Mouse (Mus musculus) hindbrain, embryonic 13.5 days (tissue): ENCODE data around the gene Samd1. TPM values are rescaled to one million over a fixed set of nuclear protein-coding genes. Genes with fewer than 3 reads are reported as not detected.

Experiments used
- ATAC-seq: fragments of 200-750 bp; cut with Nextera tagmentation; 2 replicates; pipeline ENCODE4 v1.8.0; 2017; ENCODE audit warnings: moderate TSS enrichment; ENCODE audit not compliant: low FRiP score
- H3K27ac ChIP-seq: fragments of 300-500 bp; sonication (generic); 2 replicates; pipeline ENCODE4 v1.5.1; 2015; ENCODE audit warnings: inconsistent platforms, mild to moderate bottlenecking, moderate library complexity
- H3K27me3 ChIP-seq: fragments of 300-500 bp; sonication (generic); 2 replicates; pipeline ENCODE4 v1.6.1; 2015; ENCODE audit warnings: mild to moderate bottlenecking, inconsistent platforms
- H3K36me3 ChIP-seq: fragments of 300-500 bp; sonication (generic); 2 replicates; pipeline ENCODE4 v1.6.1; 2015; ENCODE audit warnings: mild to moderate bottlenecking, inconsistent platforms
- H3K4me1 ChIP-seq: fragments of 300-500 bp; sonication (generic); replicated peaks from 2 replicates; pipeline ENCODE4 v1.6.1; 2015; ENCODE audit warnings: inconsistent platforms
- H3K4me2 ChIP-seq: fragments of 300-500 bp; sonication (generic); 2 replicates; pipeline ENCODE4 v1.6.1; 2015; ENCODE audit warnings: inconsistent platforms, mild to moderate bottlenecking, moderate library complexity
- H3K4me3 ChIP-seq: fragments of 300-500 bp; sonication (generic); 2 replicates; pipeline ENCODE4 v1.5.1; 2015; ENCODE audit warnings: mild to moderate bottlenecking, inconsistent platforms
- H3K9ac ChIP-seq: fragments of 300-500 bp; sonication (generic); 2 replicates; pipeline ENCODE4 v1.6.1; 2015; ENCODE audit warnings: mild to moderate bottlenecking, inconsistent platforms
- H3K9me3 ChIP-seq: fragments of 300-500 bp; sonication (generic); 2 replicates; pipeline ENCODE4 v1.6.1; 2016; ENCODE audit warnings: inconsistent platforms
- whole genome bisulfite sequencing: fragments of 180-500 bp; shearing (Covaris S2); methylation state at CpG from one replicate; pipeline ENCODE4 v1.1.7; 2015; 5-methylcytosine and 5-hydroxymethylcytosine counted together
- polyA plus RNA-seq: library from polyadenylated mRNA; unstranded; fragments of >200 nt; fragmentation: Nextera tagmentation; extraction: Ambion mirVana; gene quantifications from 2 replicates; pipeline ENCODE4 v1.2.1, GENCODE M21; 2015

Samd1 gene
- 8.2 and 9.3 TPM in 2 replicates for polyA plus RNA-seq

- 2% methylated on average over 39 of the region's 112 CpGs for WGBS
Observed at GRCm38 (mm10) chr8:83997511-83998141, at the start of gene Samd1. Gene Samd1 (plus strand): TSS chr8:83997672.

GRCm38 (mm10) chr8:83954749-83955105 lies 42.7 kb upstream of the Samd1 start:
- WGBS, result under 1% methylated on average over 14 of the region's 14 CpGs
- peak overlapping the region; percentile 68 for H3K9ac ChIP-seq
- ATAC-seq, result no peak
- H3K27ac ChIP-seq, result peak overlapping the region; percentile 74
- H3K36me3 ChIP-seq, result no peaks in the 10 kb centered on the region
- peak overlapping the region; percentile 58 for H3K4me3 ChIP-seq
- H3K4me2 ChIP-seq, result peak overlapping the region; percentile 61
- H3K9me3 ChIP-seq, result no peaks in the 10 kb centered on the region
- H3K27me3 ChIP-seq, result no peaks in the 10 kb centered on the region
- H3K4me1 ChIP-seq, result peaks cover 19% of the 10 kb centered on the region

More at GRCm38 (mm10) chr8:83997511-83998141, at the start of gene Samd1:
- Histone ChIP-seq H3K27ac (peak within 1 kb of the TSS; percentile 97), H3K4me1 (peaks cover 35% of the 10 kb centered on the region), H3K36me3 (peaks cover 28% of the 10 kb centered on the region), H3K4me2 (peak within 1 kb of the TSS; percentile 79), H3K27me3 (peaks cover 31% of the 10 kb centered on the region), H3K4me3 (peak within 1 kb of the TSS; percentile 76), H3K9ac (peak within 1 kb of the TSS; percentile 90), H3K9me3 (no peaks in the 10 kb centered on the region)
- peak; percentile 11; the same call in 1 of the 2 replicates for ATAC-seq

- 0% methylated on average over 75 of the region's 75 CpGs for WGBS
- H3K4me2 ChIP-seq, result peak within 1 kb of the TSS; percentile 97
Observed at GRCm38 (mm10) chr8:83955106-83955957, 42.1 kb upstream of the Samd1 start, which contains the start of the genes Gm10644 and Asf1b. Gene Gm10644 (minus strand): TSS chr8:83955205. Gene Asf1b (plus strand): TSS chr8:83955507.

GRCm38 (mm10) chr8:83955958-83956218 lies 41.6 kb upstream of the Samd1 start:
- Histone ChIP-seq H3K4me1 (peaks cover 19% of the 10 kb centered on the region), H3K4me3 (peak overlapping the region; percentile 58), H3K4me2 (peak overlapping the region; percentile 97), H3K9me3 (no peaks in the 10 kb centered on the region), H3K27ac (no peak overlapping the region), H3K36me3 (no peaks in the 10 kb centered on the region), H3K27me3 (no peaks in the 10 kb centered on the region), H3K9ac (peak overlapping the region; percentile 66)
- no peak for ATAC-seq
- 2% methylated on average over 15 of the region's 15 CpGs for WGBS

More at GRCm38 (mm10) chr8:83955106-83955957, 42.1 kb upstream of the Samd1 start, which contains the start of the genes Gm10644 and Asf1b:
- no peaks in the 10 kb centered on the region for H3K36me3 ChIP-seq
- H3K27ac ChIP-seq, result peak within 1 kb of the TSS; percentile 74
- H3K27me3 ChIP-seq, result no peaks in the 10 kb centered on the region
- peak within 1 kb of the TSS; percentile 68 for H3K9ac ChIP-seq
- H3K4me3 ChIP-seq, result peak within 1 kb of the TSS; percentile 58
- peaks cover 19% of the 10 kb centered on the region for H3K4me1 ChIP-seq
- peak; percentile 100 for ATAC-seq
- H3K9me3 ChIP-seq, result no peaks in the 10 kb centered on the region

- H3K9me3 ChIP-seq, result no peaks in the 10 kb centered on the region
- H3K27ac ChIP-seq, result no peak overlapping the region
- 27% methylated on average over 1 of the region's 1 CpGs for WGBS
- H3K9ac ChIP-seq, result no peak overlapping the region
- no peak for ATAC-seq
- H3K36me3 ChIP-seq, result no peaks in the 10 kb centered on the region
- no peaks in the 10 kb centered on the region for H3K27me3 ChIP-seq
- peaks cover 19% of the 10 kb centered on the region for H3K4me1 ChIP-seq
- H3K4me3 ChIP-seq, result peak overlapping the region; percentile 58
- H3K4me2 ChIP-seq, result peak overlapping the region; percentile 97
Observed at GRCm38 (mm10) chr8:83956789-83957188, 40.7 kb upstream of the Samd1 start.

- no peaks in the 10 kb centered on the region for H3K36me3 ChIP-seq
- no peaks in the 10 kb centered on the region for H3K4me1 ChIP-seq
- no peak overlapping the region for H3K4me2 ChIP-seq
- ATAC-seq, result no peak
- H3K9me3 ChIP-seq, result no peaks in the 10 kb centered on the region
- H3K4me3 ChIP-seq, result no peak overlapping the region
- WGBS, result 92% methylated on average over 5 of the region's 5 CpGs
- no peak overlapping the region for H3K27ac ChIP-seq
- no peak overlapping the region for H3K9ac ChIP-seq
- H3K27me3 ChIP-seq, result no peaks in the 10 kb centered on the region
Observed at GRCm38 (mm10) chr8:83964015-83964765, 33.3 kb upstream of the Samd1 start.

GRCm38 (mm10) chr8:83967701-83968100 lies 29.8 kb upstream of the Samd1 start:
- ATAC-seq, result no peak
- Histone ChIP-seq H3K27ac (no peak overlapping the region), H3K4me1 (peaks cover 6% of the 10 kb centered on the region), H3K4me3 (no peak overlapping the region), H3K36me3 (no peaks in the 10 kb centered on the region), H3K4me2 (no peak overlapping the region), H3K27me3 (no peaks in the 10 kb centered on the region), H3K9ac (no peak overlapping the region), H3K9me3 (no peaks in the 10 kb centered on the region)
- 93% methylated on average over 7 of the region's 7 CpGs for WGBS

- Histone ChIP-seq H3K9ac (no peak overlapping the region), H3K9me3 (no peaks in the 10 kb centered on the region), H3K27me3 (no peaks in the 10 kb centered on the region), H3K4me1 (peaks cover 26% of the 10 kb centered on the region), H3K27ac (no peak overlapping the region), H3K36me3 (no peaks in the 10 kb centered on the region), H3K4me3 (no peak overlapping the region), H3K4me2 (no peak overlapping the region)
- 86% methylated on average over 4 of the region's 4 CpGs for WGBS
- ATAC-seq, result no peak
Observed at GRCm38 (mm10) chr8:83971121-83971520, 26.4 kb upstream of the Samd1 start.

GRCm38 (mm10) chr8:83971661-83972060 lies 25.8 kb upstream of the Samd1 start:
- no peaks in the 10 kb centered on the region for H3K27me3 ChIP-seq
- H3K9me3 ChIP-seq, result no peaks in the 10 kb centered on the region
- peak overlapping the region; percentile 89; the same call in 1 of the 2 replicates for H3K27ac ChIP-seq
- peak overlapping the region; percentile 95 for H3K4me3 ChIP-seq
- WGBS, result 73% methylated on average over 6 of the region's 6 CpGs
- H3K4me2 ChIP-seq, result peak overlapping the region; percentile 76
- H3K4me1 ChIP-seq, result peaks cover 31% of the 10 kb centered on the region
- no peak for ATAC-seq
- peak overlapping the region; percentile 88 for H3K9ac ChIP-seq
- no peaks in the 10 kb centered on the region for H3K36me3 ChIP-seq

- ATAC-seq, result peak; percentile 100
- under 1% methylated on average over 59 of the region's 94 CpGs for WGBS
- peak within 1 kb of the TSS; percentile 95 for H3K4me3 ChIP-seq
- no peaks in the 10 kb centered on the region for H3K9me3 ChIP-seq
- H3K9ac ChIP-seq, result peak within 1 kb of the TSS; percentile 96
- peak within 1 kb of the TSS; percentile 89 for H3K27ac ChIP-seq
- peaks cover 39% of the 10 kb centered on the region for H3K4me1 ChIP-seq
- no peaks in the 10 kb centered on the region for H3K27me3 ChIP-seq
- no peaks in the 10 kb centered on the region for H3K36me3 ChIP-seq
- peak within 1 kb of the TSS; percentile 97 for H3K4me2 ChIP-seq
Observed at GRCm38 (mm10) chr8:83972150-83973120, 25.0 kb upstream of the Samd1 start, which contains the start of gene Prkaca. Gene Prkaca (plus strand): TSS chr8:83972993.
